Mouse (Mus musculus): ENCODE measurements at regions not wholly inside any gene's neighbourhood (a gene's known extent, or its start where the extent isn't known, plus 50 kb on each side); places are given as distances from the start of the nearest gene placed in this dataset.

DNA sequence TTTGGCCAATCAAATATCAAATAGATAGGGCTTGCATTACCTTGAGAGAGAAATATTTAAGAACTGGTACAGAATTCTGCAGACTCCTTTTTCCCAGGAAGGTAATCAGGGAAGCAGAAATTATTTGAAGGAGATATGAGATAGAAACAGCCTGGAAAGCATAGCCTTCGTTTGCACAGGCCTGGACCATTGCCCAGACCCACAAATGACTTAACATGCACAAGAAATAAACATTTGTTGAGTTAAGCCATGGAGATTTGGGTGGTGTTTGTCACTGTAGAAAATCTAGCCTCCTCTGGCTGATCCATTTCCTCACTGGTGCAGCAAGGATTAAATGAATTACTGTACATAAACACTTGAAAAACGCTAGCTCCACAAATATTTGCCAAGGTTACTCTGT, 233.5 kb downstream of the Qk start:
- intact Hi-C loops (cut with DNase I), result no loop called here
- DNase-seq, result peak in 1 of 2 experiments; percentile 41

- intact Hi-C loops (cut with DNase I), result loop anchor here (5.0 kb wide), 1 partner anchor 189 kb away; no protein-coding TSS in a partner anchor
Observed at GRCm38 (mm10) chr17:10081721-10082120, 237.9 kb downstream of the Qk start.

GRCm38 (mm10) chr17:10079853-10080650, 239.6 kb downstream of the Qk start:
- peak; percentile 43 to 55 for DNase-seq
- intact Hi-C loops (cut with DNase I), result loop anchor here (5.0 kb wide), 1 partner anchor 188 kb away; no protein-coding TSS in a partner anchor

More at GRCm38 (mm10) chr17:10081721-10082120, 237.9 kb downstream of the Qk start:
- DNase-seq, result no peak

DNA sequence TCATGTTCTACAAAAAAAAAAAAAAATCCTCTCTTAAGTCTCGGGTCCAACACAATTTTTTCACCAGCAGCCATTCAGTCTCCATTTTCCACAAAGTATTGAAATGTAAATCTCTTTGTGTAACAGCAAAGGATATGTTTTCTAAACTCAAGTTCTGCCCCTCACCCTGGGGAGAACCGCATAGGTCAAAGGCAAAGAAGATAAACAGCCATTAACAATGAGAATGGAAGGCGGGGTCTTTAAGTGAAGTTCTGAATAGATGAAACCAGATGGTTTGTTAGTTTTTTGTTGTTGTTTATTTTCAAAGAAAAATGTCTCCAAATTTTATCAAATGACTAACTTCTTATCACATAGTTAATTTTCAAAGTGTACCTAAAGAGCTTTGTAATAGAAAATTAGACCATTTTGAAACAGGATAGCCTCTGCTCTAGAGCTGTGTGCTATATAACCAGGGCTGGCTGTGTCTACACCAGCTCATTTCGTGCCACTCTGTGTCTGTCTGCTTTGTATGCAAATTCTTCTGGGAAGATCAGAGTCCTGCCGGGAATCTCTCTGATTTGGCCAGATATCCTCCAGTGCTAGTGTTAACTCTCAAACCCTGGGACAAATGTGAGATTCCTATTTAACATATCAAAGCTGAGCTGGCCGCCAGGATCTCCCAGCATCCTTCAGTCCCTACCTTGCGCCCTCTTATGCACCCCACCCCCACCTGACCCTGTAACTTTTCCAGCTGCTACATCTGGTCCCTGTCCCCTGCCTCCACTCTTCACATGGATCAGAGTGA, 240.9 kb downstream of the Qk start:
- intact Hi-C loops (cut with DNase I), result no loop called here
- DNase-seq, result no peak

- DNase-seq, result no peak
- intact Hi-C loops (cut with DNase I), result no loop called here
Observed at GRCm38 (mm10) chr17:10073301-10073700, 246.4 kb downstream of the Qk start.

- intact Hi-C loops (cut with DNase I), result no loop called here
- no peak for DNase-seq
Observed at GRCm38 (mm10) chr17:10069251-10069650, 250.4 kb downstream of the Qk start.

DNA sequence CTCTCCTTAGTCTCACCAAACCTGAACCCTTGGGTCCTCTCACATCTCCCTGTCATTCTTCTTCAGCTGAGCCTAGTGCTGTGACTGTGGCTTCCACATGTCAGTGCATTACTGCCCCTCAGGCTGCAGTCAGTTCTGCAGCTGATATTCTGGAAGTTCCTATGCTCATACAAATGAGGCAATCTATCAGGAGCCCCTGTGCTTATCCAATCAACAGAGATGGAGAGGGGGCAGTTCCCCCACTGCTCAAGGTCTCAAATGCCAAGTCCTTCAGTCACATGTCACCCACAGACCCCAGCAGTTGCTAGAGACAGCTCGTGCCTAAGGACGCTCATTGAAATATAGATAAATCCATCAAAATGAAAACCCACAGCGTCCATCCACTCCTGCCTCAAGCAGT, 254.5 kb downstream of the Qk start:
- intact Hi-C loops (cut with DNase I), result no loop called here
- no peak for DNase-seq

DNA sequence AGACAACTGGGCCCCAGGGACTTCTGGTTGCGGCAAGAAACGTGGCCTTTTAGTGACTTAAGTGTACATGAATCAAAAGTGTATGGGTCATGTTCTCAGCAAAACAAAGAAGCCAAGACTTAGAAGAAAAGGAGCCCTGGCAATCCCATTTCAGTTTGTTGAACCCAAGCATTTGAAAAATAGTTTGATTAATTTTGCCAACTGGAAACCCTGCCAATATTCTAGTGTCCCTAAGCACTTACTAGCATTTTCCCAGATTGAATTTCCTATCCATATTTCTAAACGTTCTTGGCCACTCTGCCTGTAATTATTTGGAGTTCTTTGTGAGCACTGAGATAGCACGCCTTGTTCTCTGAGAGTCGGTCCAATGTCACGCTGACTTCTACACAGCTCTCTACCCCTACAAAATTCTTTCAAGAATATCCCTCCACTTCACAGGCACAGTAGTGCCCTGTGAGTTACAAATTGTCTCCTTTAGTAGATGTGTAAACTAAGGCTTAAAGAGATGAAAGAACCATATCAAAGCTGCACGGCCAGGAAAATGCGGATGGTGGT, 257.0 kb downstream of the Qk start:
- intact Hi-C loops (cut with DNase I), result no loop called here
- DNase-seq, result no peak

DNA sequence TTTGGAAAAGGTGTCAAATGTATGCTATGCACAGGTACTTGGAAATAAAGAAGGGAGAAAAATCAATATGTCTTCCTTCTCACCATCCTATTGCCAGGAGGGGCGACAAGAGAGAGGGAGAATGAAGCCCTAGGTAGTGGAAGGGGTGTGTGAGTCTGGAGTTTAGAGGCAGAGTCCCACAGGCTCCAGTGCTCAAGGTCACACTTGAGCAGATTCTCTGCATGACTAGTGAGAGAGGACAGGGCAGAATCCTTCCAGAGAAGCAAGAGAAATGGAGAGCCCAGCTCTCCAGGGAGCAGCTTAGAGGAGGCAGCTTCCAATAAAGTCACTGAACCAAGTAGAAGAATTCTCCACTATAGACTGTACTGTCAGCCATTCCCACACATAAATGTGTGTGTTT, 261.9 kb downstream of the Qk start:
- no peak for DNase-seq
- intact Hi-C loops (cut with DNase I), result no loop called here

- DNase-seq, result no peak
- intact Hi-C loops (cut with DNase I), result no loop called here
Observed at GRCm38 (mm10) chr17:10056096-10056495, 263.6 kb downstream of the Qk start.

- peak in 1 of 2 experiments; percentile 25 for DNase-seq
- intact Hi-C loops (cut with DNase I), result no loop called here
Observed at GRCm38 (mm10) chr17:10054375-10054774, 265.3 kb downstream of the Qk start.

DNA sequence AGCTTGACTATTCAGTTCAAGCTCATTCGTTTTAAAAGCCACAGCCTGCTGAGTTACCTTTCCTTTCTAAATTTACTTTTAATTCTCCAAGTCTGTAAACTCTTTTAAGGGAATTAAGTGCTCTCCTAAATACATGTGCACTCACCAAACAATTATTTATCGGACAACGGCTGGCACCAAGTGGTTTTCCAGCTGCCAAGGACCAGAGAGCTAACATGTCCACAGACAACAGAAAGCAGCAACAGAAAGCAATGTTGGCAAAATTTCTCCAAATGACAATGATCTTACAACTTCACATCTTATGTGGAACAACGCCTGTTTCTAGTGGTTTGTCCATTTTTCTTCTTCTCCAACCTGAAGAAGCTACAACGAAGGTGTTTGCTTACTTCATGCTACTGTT, 275.3 kb downstream of the Qk start:
- intact Hi-C loops (cut with DNase I), result loop anchor here (5.0 kb wide), 1 partner anchor 448 kb away; no protein-coding TSS in a partner anchor
- no peak for DNase-seq

DNA sequence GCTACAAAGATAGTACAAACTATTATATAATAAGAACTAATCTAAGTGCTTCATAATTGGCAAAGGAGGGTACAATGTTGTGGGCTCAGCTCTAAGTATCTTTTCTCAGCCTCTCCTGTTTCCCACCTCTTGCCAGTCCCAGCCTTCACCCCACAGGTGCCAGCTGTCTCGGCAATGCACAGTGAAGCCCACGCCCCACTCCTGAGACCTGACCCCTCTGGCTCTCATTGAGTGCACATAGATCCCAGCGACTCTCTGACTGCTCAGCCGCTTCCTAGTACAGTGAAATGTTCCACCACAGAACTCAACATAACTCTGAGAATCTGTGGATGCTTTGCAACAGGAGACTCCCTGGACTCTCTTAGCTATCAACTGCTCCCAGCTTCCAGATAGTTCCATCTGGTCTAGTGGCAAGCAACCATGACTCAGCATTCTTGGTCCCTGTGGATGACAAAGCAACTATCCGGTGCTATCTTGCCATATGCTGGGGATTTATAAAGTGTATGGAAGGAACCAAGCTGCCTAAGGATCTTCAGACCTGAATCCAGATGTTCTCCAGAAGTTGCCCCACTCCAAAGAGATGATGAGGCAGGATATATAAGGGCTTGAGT, 277.5 kb downstream of the Qk start:
- intact Hi-C loops (cut with DNase I), result loop anchor here (5.0 kb wide), 1 partner anchor 450 kb away; no protein-coding TSS in a partner anchor
- DNase-seq, result no peak

DNA sequence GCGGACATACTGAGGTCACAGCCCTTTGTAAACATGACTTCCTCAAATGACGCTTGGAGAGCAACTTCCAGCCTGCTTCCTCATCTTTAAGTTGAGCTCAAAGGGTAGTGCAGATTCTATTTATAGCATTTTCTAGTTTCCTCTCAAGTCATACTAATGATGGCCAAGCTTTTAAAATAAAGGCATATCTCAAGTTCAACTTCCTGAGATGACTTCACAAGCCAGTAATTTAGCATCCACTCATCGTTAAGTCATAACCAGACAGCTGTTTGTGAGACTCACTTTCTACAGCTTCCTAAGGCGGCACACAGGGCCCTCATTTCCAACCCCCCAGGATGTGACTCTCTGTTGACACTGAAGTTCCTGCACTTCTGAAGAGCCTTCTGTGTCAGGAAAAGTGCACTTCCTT, 278.7 kb downstream of the Qk start:
- peak; percentile 18 to 39 for DNase-seq
- intact Hi-C loops (cut with DNase I), result loop anchor here (1.0 to 5.0 kb wide), 3 partner anchors 53 to 451 kb away; no protein-coding TSS in a partner anchor

DNA sequence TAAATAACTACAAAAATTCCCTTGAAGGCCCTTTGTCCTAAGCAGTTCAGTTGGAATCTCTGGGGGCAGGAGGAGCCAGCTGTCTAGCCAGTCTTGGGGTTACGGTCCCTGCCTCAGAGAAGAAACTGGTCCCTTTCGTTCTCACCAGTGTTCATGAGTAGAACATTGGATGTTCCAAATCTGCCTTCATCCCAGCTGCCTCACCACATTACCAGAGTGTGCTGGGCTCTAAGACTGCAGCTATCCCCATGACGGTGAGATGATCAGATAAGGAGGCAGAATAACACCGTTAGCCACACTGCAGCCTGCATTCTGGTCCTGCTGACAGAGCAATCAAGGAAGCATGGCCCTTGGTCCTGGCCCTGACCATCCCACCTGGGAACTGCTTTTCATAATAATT, 279.3 kb downstream of the Qk start:
- intact Hi-C loops (cut with DNase I), result loop anchor here (2.0 to 5.0 kb wide), 2 partner anchors 280 to 452 kb away; no protein-coding TSS in a partner anchor
- no peak for DNase-seq

- DNase-seq, result peak; percentile 29 to 35
- intact Hi-C loops (cut with DNase I), result loop anchor here (2.0 to 5.0 kb wide), 3 partner anchors 91 to 279 kb away; no protein-coding TSS in a partner anchor
Observed at GRCm38 (mm10) chr17:10037799-10038445, 281.7 kb downstream of the Qk start.

- DNase-seq, result no peak
- intact Hi-C loops (cut with DNase I), result loop anchor here (5.0 kb wide), 1 partner anchor 66 kb away; no protein-coding TSS in a partner anchor
Observed at GRCm38 (mm10) chr17:10033510-10033909, 286.1 kb downstream of the Qk start.

DNA sequence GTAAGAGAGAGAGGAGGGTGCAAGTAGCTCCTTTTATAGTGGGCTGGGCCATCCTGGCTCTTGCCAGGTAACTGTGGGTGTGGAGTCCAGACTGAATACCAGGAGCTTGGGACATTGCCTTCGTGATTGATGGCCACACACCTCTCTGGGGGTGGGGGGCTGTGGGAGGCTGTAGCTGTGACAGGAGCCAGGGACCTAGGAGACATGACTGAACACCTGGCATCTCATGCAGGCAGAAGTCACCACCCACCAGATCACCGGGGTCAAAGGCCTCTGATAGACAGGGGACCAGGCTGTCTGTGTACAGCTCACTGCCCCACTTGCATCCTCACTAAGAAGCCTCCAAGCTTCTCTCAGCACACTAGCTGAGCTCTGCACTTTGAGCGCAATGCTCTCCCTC, 288.6 kb downstream of the Qk start:
- no peak for DNase-seq
- intact Hi-C loops (cut with DNase I), result loop anchor here (5.0 kb wide), 1 partner anchor 64 kb away; no protein-coding TSS in a partner anchor

GRCm38 (mm10) chr17:10026770-10027169, 292.9 kb downstream of the Qk start:
- intact Hi-C loops (cut with DNase I), result no loop called here
- no peak for DNase-seq

DNA sequence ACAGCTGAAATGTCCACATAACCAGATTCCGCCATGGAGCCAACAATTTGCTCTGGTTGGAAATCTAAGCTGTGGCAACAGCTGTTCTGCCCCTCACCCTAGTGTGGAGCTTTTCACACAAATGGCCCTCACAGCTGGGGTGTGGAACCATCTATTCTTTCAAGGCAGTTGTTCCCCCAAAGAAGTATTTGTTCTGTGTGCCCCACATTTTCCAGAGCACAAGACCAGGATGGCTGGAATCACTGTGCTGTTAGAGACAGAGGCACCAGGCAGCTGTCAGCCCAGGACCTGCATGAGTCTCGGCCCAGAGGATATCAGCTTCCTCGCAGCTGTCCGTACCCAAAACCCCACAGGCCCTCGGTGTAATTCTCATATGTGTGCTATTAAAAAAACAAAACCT, 294.4 kb downstream of the Qk start:
- intact Hi-C loops (cut with DNase I), result no loop called here
- no peak for DNase-seq
